Mouse (Mus musculus) liver, postnatal 0 days (tissue): Measurements from ENCODE around the gene Muc3. TPM values are rescaled to one million over a fixed set of nuclear protein-coding genes. Genes with fewer than 3 reads are reported as not detected.
A peak's percentile ranks its signal among the peaks of the same experiment; 100 is the strongest.

ENCODE experiments used
- ATAC-seq: fragments of 200-750 bp; cut with Nextera tagmentation; 2 replicates; pipeline ENCODE4 v1.8.0; 2017; ENCODE audit warnings: mild to moderate bottlenecking, moderate library complexity
- DNase-seq: peaks from one replicate; pipeline ENCODE4 v3.0.0-alpha.2; 2016
- H3K27ac ChIP-seq: fragments of 300-500 bp; sonication (generic); 2 replicates; pipeline ENCODE4 v1.5.1; 2014; ENCODE audit warnings: antibody characterized with exemption, moderate library complexity, mild to moderate bottlenecking, low read depth
- H3K27me3 ChIP-seq: fragments of 300-500 bp; sonication (generic); 2 replicates; pipeline ENCODE4 v1.6.1; 2014; ENCODE audit warnings: low read length, control low read depth, mixed read lengths; ENCODE audit not compliant: insufficient read depth
- H3K36me3 ChIP-seq: fragments of 300-500 bp; sonication (generic); replicated peaks from 2 replicates; pipeline ENCODE4 v1.6.1; 2014; ENCODE audit warnings: mild to moderate bottlenecking, control low read depth, low read length, moderate library complexity, mixed read lengths; ENCODE audit not compliant: insufficient read depth
- H3K4me1 ChIP-seq: fragments of 300-500 bp; sonication (generic); 2 replicates; pipeline ENCODE4 v1.6.1; 2014; ENCODE audit warnings: antibody characterized with exemption, mild to moderate bottlenecking, control low read depth; ENCODE audit not compliant: insufficient read depth
- H3K4me2 ChIP-seq: fragments of 300-500 bp; sonication (generic); 2 replicates; pipeline ENCODE4 v1.6.1; 2014; ENCODE audit warnings: low read depth, mild to moderate bottlenecking, low read length, moderate library complexity, mixed read lengths
- H3K4me3 ChIP-seq: fragments of 300-500 bp; sonication (generic); 2 replicates; pipeline ENCODE4 v1.5.1; 2014; ENCODE audit warnings: low read depth, low read length
- H3K9ac ChIP-seq: fragments of 300-500 bp; sonication (generic); replicated peaks from 2 replicates; pipeline ENCODE4 v1.6.1; 2014; ENCODE audit warnings: mild to moderate bottlenecking, moderate library complexity
- H3K9me3 ChIP-seq: fragments of 300-500 bp; sonication (generic); 2 replicates; pipeline ENCODE4 v1.6.1; 2016; ENCODE audit warnings: mild to moderate bottlenecking, control low read depth, low read length, mixed read lengths
- CTCF ChIP-seq: sonication (generic); IDR thresholded peaks from 2 replicates; pipeline ENCODE4 v1.5.1; 2016; ENCODE audit warnings: antibody characterized with exemption, low read depth
- EP300 ChIP-seq: IDR thresholded peaks from 2 replicates; pipeline ENCODE4 v1.6.1; 2016; ENCODE audit warnings: antibody characterized with exemption, low read depth, mild to moderate bottlenecking
- WGBS: fragments of 180-500 bp; shearing (Covaris S2); extraction: QIAGEN DNeasy Blood & Tissue Kit; methylation state at CpG from one replicate; pipeline ENCODE4 v1.1.7; 2014; ENCODE audit not compliant: insufficient replicate concordance; 5-methylcytosine and 5-hydroxymethylcytosine counted together
- polyA plus RNA-seq: library from polyadenylated mRNA; unstranded; fragments of >200 nt; fragmentation: Nextera tagmentation; extraction: Ambion mirVana; gene quantifications from 2 replicates; pipeline ENCODE4 v1.2.1, GENCODE M21; 2015

The Muc3 gene
- polyA plus RNA-seq, 1 experiment from 2014 or later, result not detected

- 6% methylated on average over 29 of the region's 29 CpGs for WGBS
- Histone ChIP-seq H3K9me3 (peaks cover 22% of the 10 kb centered on the region), H3K27ac (peak within 1 kb of the TSS; percentile 93), H3K9ac (peak within 1 kb of the TSS; percentile 88), H3K36me3 (peaks cover 34% of the 10 kb centered on the region), H3K4me3 (peak within 1 kb of the TSS; percentile 81), H3K27me3 (no peaks in the 10 kb centered on the region), H3K4me2 (peak within 1 kb of the TSS; percentile 81), H3K4me1 (peaks cover 22% of the 10 kb centered on the region)
- peak; percentile 92 for ATAC-seq
- DNase-seq, result peak; percentile 89
- TF ChIP-seq CTCF, result no peak
- TF ChIP-seq EP300, result peak; percentile 97
Observed at GRCm38 (mm10) chr5:137115866-137116847, 33.0 kb downstream of the Muc3 start, which contains the start of gene Trim56. Gene Trim56 (minus strand): TSS chr5:137116209.

- 57% methylated on average over 9 of the region's 9 CpGs for WGBS
- no peak for DNase-seq
- no peak for ATAC-seq
- Histone ChIP-seq H3K9ac (peak overlapping the region; percentile 88), H3K27ac (peak overlapping the region; percentile 93), H3K4me3 (peak overlapping the region; percentile 81), H3K4me2 (peak overlapping the region; percentile 81), H3K4me1 (peaks cover 22% of the 10 kb centered on the region), H3K9me3 (peaks cover 30% of the 10 kb centered on the region), H3K27me3 (no peaks in the 10 kb centered on the region), H3K36me3 (peaks cover 38% of the 10 kb centered on the region)
- TF ChIP-seq CTCF (no peak), EP300 (no peak)
Observed at GRCm38 (mm10) chr5:137114891-137115561, 34.1 kb downstream of the Muc3 start.

DNA sequence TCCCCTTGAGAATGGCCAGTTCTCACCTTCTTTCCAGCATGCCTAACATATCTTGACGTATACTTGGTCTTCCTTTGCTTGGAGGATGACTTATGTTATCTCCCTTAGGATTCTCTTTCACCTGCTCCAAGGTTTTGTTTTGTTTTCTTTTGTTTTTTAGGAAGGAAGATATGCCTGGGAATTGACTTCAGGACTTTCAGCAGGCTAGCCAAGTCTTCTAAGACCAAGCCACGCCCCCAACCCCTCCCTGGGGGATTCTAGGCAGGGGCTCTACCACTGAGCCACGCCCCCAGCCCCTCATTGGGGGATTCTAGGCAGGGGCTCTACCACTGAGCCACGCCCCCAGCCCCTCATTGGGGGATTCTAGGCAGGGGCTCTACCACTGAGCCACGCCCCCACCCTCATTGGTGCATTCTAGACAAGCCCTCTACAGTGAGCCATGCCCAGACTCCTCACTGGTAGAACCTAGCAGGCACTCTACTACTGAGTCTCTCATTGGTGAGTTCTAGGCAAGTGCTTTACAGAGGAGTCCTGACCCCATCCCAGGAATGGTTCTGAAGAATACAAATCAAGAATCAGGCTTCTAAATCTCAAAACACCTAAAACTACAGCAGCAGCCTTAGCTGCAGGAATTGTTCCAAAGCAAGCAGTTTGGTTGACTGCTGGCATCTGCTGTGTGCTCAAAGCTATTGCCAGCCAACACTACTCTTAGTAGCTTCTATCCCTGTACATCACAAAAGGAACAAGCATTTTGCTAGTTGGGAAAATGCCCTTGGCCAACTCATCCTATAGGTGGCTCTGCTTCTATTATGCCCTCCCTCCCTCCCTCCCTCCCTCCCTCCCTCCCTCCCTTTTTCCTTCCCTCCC lies 37.3 kb downstream of the Muc3 start:
- ATAC-seq (no peak), DNase-seq (no peak)
- Histone ChIP-seq H3K27ac (no peak overlapping the region), H3K36me3 (peaks cover 38% of the 10 kb centered on the region), H3K4me3 (no peak overlapping the region), H3K4me1 (peaks cover 21% of the 10 kb centered on the region), H3K4me2 (no peak overlapping the region), H3K9ac (no peak overlapping the region), H3K9me3 (peaks cover 30% of the 10 kb centered on the region), H3K27me3 (no peaks in the 10 kb centered on the region)
- WGBS, result 92% methylated on average over 4 of the region's 5 CpGs
- TF ChIP-seq CTCF, result no peak
- TF ChIP-seq EP300, result no peak

- Histone ChIP-seq H3K27ac (no peak overlapping the region), H3K9ac (no peak overlapping the region), H3K9me3 (peaks cover 30% of the 10 kb centered on the region), H3K4me2 (no peak overlapping the region), H3K4me1 (peaks cover 20% of the 10 kb centered on the region), H3K4me3 (no peak overlapping the region), H3K27me3 (no peaks in the 10 kb centered on the region), H3K36me3 (peaks cover 38% of the 10 kb centered on the region)
- DNase-seq (no peak), ATAC-seq (no peak)
- 91% methylated on average over 12 of the region's 12 CpGs for WGBS
- TF ChIP-seq CTCF (no peak), EP300 (no peak)
Observed at GRCm38 (mm10) chr5:137110863-137111262, 38.3 kb downstream of the Muc3 start.

DNA sequence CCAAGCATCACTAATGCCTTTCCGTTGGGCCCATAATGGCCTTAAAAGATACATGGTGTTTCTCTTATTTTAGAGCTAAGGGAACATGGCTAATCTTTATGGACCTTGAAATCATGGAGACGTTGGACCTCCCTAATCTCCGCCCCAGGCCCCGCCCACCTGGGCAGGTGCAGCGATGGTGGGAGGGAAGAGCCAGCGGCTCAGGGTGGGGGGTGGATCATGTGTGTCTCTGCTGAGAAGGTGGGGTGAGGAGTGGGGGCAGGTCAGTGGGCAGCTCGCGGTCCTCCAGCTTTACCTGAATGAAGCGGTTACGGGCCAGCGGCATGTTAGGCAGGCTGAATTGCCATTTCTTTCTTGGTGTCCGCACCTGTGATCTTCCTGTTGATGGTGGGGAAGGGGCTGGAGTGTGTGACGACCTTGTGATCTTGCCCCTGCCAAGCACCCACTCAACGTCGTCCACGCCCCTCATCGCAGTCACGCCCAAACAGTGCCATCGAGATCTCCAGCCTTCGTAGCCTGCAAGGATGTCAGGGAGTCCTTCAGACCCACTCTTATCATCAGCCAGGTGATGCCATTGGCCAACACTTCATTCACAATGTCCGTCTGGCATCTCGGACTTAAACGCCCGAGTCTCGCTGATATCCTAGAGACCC lies 39.1 kb downstream of the Muc3 start:
- Histone ChIP-seq H3K27ac (no peak overlapping the region), H3K4me3 (no peak overlapping the region), H3K4me2 (no peak overlapping the region), H3K9ac (no peak overlapping the region), H3K9me3 (peaks cover 30% of the 10 kb centered on the region), H3K27me3 (no peaks in the 10 kb centered on the region), H3K36me3 (peaks cover 37% of the 10 kb centered on the region), H3K4me1 (peaks cover 24% of the 10 kb centered on the region)
- WGBS, result 76% methylated on average over 25 of the region's 25 CpGs
- no peak for ATAC-seq
- TF ChIP-seq EP300 (no peak), CTCF (no peak)
- no peak for DNase-seq
